Mouse (Mus musculus) brain, embryonic 18.5 days (tissue): ENCODE results near the gene Tfap2a.

Experiments
- DNase-seq: peaks from one replicate; pipeline ENCODE4 v3.0.0-alpha.2; 2012; ENCODE audit warnings: low read depth, low spot score

Gene Tfap2a

DNA sequence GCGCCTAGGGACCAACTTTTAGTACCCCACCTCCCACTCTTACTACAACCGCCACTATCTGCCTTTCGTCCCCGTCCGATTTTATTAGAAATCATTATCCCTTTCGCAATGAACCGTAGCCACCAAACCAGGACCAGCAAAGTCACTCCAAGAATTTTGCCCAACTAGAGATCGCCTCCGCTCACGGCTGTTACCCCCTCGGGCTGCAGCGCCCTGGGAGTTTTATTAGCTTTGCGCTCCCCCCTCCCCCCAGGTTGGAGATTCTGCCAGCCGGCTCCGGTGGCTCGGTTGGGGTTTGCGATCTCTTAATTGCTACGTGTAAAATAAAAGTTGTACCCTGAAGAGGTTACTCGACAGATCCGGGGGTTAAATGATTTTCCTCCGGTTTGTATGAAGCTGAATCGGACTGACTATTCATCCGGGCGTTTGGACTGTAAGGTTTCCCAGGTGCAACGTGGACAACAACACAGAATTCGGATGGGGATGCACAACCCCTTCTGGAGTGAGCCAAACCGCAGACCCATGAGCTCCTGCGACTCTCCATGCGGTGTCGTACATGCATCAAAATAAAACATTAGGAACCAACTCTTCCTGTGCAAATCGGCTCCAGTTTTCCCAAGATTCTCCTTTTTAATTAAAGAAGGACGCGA is 3.7 kb downstream of the Tfap2a start:
- no peak for DNase-seq

DNA sequence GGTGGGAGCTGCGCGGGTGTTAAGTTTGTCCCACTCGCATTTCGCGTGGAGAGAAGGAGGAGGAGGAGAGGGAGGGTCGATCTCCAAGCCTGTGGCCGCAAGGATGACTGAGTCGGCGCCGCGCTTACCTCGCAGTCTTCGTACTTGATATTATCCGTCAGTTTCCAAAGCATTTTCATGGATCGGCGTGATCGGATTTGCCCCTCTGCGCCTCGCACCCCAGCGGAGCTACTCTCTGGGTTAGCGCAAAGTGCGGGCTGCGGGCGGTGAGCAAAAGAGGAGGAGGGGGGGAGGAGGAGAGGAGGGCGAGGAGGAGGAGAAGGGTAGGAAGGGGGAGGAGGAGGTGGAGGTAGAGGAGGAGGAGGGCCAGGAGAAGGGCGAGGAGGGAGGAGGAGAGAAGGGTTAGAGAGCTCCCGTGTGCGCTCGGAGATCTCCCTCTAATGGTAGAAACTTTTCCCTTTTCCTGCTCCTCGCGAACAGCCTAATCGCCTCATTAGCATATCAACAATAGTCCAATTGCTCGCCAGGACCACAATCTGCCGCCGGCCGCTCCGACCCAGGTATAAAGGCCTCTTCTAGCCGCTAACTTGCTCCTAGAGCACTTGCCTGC is 4.5 kb downstream of the Tfap2a start:
- no peak for DNase-seq

DNA sequence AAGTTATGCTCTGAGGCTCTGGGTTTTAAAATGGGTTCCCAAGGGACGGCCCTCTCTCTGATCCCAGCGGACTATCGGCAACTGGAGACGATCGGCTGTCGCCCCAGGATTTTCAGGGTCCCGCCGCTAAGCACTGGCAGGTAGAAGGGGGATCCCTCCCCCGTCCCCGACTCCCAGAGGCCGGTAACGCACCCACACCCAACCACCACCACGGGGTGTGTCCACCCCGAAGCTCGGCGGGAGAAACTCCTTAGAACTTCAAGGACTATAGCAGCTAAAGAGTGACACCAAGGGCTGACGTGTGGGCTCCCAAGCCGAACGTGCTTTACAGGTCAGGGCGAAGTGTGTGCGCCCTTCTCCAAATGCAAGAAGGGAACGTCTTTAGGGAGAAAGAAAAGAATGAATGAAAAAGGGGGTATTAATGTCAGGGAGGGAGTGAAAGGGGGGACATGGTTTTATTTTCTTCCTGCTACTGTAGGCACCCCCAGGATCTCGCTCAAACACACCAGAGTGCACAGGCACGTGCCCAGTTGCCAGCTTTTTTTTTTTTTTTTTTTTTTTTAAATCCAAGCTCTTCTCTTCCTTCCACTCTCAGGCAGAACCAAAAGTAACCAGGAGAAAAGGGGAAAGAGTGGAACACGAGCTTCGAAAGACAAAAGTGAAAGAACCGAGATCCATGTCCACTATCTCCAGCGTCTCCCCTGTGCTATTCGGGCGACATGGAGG is 5.2 kb downstream of the Tfap2a start:
- DNase-seq, result no peak

DNA sequence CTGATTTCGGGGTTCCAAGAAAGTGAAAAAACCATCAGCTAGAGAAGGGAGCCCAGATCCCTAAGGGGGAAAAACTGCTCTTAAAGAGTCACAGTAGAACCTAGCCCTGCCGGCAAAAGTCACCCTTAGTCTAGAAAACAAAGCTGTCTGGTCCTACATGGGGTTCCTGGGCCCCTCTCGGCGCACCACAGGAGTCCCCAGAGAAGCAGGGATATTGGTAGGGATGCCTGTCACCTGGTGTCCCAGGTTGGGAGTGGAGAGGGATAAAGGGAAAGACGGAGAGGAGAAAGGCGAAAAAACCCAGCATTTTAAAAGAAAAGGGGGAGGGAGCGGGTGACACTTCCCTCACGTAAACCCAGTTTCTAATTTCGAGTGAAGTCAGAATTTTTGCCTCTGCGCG is 6.1 kb downstream of the Tfap2a start:
- no peak for DNase-seq

DNA sequence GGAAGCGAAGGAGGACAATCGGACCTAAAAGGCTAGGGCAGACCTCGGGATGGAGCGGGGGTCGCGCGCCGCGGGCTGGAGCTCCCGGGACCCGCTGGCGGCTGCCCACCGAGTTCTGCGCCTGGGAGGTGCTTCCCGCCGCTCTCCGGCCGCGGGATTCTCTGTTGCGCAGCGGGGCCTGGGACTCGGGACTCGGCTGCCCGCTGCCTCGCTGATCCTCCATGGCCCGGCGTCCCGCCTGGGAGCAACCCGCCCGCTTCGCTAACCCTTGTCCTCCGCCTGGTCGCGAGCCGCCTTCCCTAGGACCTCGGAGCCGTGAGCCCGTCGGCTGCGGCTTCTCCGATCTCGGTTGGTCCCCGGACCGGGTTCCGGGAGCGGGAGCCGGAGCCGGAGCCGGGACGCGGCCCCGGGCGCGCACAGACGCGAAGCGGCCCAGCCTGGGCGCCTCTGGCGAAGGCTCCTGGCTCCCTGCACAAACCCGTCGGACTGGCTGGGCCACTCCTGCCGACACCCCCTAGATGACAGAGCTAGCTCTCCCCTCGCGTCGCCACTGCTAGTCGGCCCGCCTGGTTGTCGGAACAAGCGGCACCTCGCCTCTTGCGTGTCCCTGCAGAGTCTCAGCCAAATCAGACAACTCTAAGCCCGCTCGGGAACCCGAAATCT is 6.9 kb downstream of the Tfap2a start:
- DNase-seq, result no peak

DNA sequence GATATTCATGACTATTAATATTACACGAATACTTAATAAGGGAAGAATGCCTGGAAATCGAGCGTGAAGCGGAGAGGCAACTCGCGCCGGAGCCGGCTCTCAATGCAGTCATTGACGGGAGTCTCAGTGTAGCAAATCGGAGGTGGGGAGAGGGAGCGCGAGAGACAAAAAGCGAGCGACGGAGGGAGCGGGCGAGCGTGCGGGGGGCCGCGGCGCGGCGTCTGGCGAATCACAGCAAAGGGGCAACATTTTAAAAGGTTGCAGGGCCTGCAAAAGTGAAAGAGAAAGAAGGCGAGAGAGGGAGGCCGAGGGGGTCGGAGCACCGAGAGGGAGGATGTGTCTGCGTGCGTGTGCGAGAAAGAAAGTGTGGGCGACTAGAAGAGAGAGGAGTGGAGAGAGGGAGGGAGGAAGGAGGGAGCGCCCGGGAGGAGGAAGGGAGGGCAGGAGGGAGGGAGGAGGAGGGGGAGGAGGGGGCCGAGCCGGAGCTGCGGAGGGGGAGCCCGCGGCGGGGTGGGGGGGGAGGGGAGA is 7.5 kb downstream of the Tfap2a start:
- DNase-seq, result no peak

DNA sequence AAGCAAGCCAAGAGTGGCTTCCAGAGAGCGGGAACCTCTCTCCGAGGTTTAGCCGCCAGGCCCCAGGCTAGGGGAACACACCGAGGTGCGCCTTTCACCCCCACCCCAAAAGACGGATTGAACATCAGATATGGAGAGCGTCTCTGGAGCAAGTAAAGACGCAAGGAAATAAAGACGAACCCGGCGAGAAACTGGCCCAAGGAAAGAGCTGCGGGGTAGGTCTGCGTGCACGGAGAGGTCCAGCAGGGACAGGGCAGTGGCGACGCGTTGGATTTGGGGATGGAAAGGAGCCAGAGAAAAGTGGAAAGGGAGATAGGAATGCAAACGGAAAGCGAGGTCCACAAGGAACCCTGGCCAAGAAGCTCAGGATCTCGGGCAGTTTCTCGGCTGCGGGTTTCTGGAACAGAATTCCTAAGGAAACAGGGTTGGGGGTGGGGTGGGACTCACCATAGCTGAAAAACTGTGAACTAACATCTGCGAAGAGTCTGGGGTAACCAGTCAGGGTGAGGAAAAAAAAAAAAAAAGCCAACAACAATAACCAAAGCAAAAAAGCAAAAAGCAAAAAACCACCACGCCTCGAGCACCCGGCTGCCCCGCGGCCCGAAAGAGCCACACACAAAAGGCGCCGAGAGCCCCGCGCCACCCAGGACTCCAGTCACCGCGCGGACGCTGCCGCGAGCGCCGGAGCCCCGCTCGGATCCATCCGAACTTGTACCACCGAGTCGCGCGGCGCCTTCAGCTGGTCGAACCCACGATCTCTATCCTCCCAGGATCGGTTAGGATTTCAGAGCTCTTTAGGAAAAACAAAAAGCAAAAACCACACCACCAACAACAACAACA is 8.4 kb downstream of the Tfap2a start:
- no peak for DNase-seq

DNA sequence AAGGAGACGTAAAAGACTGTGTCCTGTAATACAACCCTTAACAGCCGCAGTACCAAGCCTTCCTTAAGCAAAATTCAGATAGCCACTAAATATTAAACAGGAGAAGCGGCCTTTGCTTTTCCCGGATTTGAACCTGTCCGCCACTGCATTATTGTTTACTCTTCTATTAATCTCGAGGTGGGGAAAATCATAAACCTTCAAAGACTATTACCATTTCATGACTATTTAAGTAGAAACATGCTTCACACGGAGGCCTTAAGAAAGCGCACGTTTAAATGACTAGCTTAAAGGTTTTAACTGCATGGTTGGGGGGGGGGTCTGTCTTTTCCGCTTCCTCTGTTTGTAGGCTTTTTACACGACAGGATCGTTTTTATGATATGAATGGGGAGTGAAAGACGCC is 9.1 kb downstream of the Tfap2a start:
- no peak for DNase-seq

DNA sequence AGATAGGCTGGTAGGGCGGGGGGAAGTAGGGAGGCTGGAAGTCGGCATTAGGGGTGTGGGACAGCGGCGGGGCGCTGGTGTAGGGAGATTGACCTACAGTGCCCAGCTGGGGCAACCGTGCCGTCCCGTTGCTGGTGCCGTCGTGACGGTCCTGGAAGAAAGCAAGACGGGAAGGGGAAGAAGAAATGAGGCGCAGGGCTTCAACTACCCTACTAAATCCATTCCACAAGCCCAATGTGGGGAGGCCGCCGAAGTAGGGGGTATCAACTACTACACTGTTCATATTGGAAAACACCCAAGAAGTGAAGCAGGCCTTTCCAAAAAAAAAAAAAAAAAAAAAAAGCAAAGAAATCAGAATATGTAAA is 9.6 kb downstream of the Tfap2a start:
- no peak for DNase-seq

DNA sequence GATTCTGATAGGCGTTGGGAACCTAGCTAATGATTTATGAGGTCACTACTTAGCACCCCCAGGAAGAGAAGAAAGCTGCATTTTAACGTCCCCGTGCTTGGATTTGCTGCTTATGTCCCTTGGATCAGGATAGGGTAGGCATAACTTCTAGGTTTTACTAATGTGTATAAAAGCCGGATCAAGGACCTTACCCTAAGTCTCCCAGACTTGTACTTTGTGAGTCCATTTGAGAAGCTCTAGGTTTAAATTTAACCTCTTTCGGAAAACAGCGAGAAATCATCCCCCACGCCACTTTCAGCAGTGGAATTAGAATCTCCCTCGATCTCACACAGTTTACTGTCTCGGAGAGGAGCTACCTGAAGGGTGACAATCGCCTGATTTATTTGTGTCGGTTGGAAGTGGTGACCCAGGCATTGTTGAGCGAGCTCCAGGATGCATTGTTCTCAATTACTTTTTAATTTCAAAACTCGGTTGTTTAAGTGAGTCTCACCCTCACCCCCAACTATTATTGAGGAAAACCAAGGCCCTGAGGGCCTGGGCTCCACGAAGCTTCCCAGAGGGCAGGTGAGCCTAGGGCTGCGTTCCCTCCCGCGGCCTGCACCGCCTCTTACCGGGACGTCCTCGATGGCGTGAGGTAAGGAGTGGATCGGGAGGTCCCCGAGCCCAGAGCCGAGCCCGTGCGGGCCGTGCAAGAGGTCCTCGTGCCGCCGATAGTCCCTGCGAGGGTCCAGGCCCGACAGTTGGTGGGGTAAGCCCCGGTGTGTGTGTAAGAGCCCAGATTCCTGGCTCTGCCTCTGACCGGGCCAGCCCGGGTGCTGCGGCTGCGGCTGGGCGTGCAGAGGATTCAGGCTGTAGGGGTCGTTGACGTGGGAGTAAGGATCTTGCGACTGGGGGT is 10.2 kb downstream of the Tfap2a start:
- DNase-seq, result no peak

DNA sequence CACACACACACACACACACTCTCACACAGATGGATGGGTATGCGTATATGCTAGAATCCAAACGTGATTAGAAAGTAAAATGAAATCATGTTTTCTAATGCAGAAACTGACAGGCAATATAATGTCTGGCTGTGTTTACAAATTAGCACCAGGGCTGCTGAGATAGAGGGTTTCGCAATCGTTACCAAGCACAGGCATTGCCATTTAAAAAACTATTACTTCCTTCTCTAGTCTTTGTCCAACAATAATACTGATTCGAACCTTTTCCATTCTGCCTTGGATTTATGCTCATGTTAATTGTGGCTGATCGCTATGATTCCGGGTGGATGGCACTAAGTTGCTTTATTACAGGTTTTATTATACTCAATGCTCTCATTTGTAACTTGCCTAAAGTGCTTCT is 12.3 kb downstream of the Tfap2a start:
- DNase-seq, result no peak

DNA sequence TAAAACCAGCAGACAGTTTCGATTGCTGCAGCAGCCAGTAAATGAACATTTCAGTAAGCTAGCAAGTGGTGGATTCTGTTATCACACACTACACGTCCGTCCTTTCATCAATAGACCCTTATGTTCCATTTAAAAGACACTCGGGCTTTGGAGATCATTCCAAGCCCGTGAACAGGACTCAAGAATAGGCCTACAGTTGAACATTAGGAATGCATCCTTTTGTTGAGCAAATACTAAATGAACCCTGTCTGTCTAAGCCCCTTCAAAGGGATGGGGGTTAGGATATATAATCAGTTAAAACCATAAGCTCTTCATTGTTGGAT is 14.6 kb downstream of the Tfap2a start:
- DNase-seq, result no peak

DNA sequence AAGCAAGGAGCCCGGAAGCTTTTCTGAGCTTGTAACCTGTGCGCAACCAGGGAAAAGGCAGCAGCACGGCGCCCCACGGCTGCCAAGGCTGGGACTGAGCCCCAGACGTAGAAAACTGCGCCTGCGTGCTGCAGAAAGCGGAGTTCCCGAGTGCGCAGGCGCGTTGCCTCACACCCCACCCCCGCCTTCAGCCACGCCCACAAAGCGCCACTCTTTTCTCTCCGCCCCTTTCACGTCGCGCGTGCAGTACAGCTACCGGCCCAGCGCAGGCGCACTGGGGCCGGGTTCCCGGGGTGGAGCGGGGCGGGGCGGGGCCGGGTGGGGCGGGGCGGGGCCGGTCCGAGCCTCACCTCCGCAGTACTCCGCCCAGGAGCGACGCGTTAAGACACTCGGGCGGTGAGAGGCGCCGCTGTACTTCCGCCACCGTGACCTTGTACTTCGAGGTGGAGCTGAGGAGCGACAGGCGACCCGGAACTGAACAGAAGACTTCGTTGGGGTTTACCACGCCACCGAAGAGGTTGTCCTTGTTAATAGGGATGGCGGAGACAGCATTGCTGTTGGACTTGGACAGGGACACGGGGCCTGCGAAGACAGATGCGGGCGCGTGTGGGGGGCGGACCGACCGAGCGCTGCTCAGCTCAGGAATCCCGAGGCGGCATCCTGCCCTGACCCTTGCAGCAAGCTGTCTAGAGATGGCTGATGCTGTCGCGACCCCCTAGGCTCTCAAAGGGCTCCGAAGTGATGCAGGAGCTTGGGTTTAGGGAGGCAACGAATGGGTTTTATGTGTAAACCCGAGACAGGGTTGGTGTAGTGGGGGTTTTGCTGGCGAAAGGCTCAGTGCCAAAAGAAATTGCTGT is 15.2 kb downstream of the Tfap2a start:
- peak; percentile 83 for DNase-seq

DNA sequence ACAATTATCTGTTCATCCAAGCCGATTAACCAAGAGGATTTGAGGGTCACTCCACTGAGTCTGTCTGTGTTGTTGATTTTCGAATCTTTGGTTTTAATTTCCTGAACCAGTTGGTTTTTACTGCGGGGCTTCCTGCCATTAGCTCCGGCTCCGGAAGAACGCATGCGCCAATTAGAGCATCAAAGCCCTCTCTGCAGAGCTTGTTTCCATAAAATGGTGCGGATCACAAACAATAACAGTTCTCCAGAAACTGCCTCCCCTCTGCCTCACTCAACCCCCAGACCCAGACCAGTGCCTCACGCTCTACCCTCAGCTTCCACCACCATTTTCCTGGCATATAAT is 18.5 kb downstream of the Tfap2a start:
- DNase-seq, result no peak

DNA sequence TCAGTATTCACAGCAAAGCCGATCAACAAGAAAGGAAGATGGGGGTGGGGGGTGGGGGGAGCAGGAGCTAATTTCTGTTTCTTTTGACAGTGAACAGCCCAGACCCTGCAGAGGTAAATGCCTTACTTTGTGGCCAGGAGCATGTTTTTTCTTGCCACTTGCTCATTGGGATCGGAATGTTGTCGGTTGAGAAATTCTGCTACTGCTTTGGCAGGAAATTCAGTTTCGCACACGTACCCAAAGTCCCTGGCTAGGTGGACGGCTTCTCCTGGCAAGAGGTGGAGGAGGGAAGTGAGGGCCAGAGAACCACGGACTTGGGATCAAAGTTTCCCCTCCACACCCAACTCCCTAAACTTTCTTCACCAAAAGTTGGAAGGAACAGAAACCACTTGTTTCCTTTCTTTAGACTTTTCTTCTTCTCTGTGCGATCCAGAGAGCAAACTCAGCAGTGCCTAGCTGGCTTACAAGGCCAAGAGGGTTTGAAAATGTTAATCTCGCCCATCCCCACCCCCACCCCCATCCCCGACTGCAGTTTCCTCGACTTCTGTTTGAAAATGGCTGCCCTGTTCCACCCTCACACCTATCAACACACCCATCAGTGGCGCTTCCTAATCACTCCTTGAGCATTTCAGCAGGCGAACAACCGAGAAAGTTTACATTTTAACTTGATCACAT is 19.0 kb downstream of the Tfap2a start:
- no peak for DNase-seq

DNA sequence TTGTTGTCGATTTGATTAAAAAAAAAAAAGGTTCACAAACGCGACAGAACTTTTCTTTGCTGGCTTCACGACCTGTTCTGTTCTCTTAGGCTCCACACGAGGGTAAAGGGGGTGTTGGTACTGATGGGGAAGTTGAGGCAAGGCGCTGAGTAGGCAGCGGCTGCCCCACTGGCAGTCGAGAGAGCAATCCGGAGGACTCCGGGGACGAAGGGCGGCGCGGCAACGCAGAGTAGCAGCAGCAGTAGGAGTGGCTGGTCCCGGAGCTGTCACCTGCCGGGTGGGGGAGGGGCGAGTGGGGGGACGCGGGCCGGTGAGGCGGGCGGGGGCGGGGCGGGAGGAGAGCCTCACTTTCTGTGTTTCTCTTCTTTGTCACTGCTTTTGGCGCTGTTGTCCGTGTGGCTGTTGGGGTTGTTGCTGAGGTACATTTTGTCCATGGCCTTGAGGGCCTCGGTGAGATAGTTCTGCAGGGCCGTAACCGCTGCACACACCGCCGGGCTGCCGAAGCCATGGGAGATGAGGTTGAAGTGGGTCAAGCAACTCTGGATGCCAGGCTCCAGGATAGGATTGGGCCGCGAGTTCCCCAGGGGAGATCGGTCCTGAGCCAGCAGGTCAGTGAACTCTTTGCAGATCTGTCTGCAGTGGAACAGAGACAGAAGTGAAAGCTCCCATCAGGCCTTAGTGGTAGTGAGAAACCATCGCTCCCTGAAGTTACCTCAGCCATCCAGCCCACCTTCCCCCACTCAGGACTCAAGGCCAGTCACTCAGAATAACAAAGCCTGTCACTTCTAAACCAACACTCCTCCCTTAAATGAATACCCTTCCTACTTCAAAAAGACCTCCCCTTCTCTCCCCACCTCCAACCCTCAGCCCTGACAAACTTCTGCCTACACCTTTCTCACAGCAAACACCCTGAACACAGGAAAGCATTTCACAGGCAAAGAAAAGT is 21.1 kb downstream of the Tfap2a start:
- DNase-seq, result no peak

DNA sequence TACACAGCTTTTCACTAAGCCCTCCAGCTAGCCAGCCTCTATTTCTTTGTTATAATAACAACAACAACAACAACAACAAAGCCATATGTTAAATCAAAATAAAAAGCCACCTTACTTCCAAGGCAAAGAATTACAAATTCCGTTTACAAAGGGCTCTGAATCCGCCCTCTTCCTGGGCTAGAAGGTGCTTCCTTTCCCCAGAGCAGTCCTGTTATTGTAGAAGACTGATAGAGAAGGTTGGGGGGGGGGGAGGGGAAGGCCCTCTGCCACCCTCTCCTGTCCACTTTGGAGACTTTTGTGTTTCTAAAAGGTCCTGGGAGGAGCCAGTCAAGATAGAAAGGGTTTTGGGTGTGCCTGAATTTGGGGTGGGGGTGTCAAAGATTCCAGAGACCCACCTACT is 23.6 kb downstream of the Tfap2a start:
- no peak for DNase-seq

DNA sequence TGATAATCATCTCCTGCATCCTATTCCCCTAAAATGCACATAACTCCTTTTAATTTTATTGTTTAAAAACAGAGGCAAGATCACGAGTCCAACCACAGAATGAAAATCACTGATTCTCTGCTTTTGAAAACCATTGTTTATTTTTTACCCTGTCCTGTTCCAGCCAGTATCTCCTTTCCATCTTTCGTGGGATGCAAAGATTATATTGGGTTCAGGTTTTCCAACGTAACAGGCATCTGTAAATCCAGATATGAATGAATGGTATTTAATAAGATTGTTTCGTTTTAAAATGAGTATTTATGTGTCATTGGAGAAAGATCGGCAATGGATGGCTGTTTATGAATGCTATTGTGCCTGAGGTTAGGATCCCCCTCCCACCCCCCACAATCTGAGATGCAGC is 24.5 kb downstream of the Tfap2a start:
- no peak for DNase-seq
